Mouse (Mus musculus) lung, adult 2 months (tissue): ENCODE measurements around the gene Myo16.

Experiments used
- CTCF ChIP-seq: fragments of 200-500 bp; IDR thresholded peaks from 2 replicates; pipeline ENCODE4 v1.5.1; 2011; ENCODE audit warnings: mild to moderate bottlenecking, low read length, control low read depth; ENCODE audit not compliant: insufficient read depth
- POLR2A ChIP-seq: fragments of 200-500 bp; IDR thresholded peaks from 2 replicates; pipeline ENCODE4 v1.6.1; 2011; ENCODE audit warnings: low read depth, mild to moderate bottlenecking, control low read depth, low read length, borderline replicate concordance; ENCODE audit errors: extremely low read depth

DNA sequence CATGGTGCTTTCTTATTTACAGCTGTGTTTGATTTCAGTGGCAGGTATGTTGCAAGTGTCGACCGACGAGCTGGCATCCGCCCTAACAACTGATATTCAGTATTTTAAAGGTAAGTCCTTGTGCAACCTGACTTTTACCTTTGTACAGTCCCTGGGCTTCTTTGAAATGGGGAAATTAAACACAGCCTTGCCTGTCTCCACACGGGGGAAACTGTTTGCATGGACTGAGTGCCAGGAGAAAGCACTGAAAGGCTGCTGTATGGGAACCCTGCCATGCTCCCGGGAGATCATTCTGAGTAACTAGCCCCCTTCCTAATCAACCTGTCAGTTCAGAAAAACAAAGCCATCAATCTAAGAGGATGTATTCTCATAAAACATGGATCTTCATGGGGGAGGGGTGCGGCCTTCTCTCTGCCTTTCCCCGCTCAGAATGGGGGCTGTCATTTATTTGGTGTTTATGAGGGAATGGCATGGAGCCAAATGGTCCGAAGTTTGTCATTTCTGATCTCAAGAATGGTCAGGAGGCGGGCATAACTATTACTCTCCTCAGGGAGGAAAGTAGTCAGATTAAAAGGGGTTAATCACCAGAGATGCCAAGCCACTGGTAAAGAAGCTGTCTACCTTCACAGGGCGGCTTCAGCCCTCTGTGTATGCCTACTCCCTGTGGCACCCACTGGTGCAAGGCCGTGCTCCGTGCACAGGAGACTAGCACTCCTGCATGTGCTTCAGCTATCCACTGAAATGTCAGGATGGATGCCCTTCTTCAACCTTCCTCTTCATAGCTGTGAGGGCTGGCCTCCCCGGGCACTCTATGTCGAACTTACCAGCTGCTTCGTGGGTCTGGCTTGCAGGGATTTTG, 286.1 kb downstream of the Myo16 start:
- TF ChIP-seq CTCF (no peak), POLR2A (no peak)
